Mouse (Mus musculus) bone marrow macrophage, adult 2 months (primary cell): ENCODE data around the gene Scp2. TPM values are rescaled to one million over a fixed set of nuclear protein-coding genes. Genes with fewer than 3 reads are reported as not detected.
A peak's percentile ranks its signal among the peaks of the same experiment; 100 is the strongest.
"Not testable (repeated sequence)": the region's sequence is repeated elsewhere in the genome, so short reads cannot be mapped to it uniquely, and the experiment has no call there.

Source experiments
- H3K27ac ChIP-seq: 2 replicates; pipeline ENCODE4 v1.5.1; 2012; ENCODE audit warnings: low read depth, low read length; ENCODE audit not compliant: insufficient read depth
- H3K4me1 ChIP-seq: 2 replicates; pipeline ENCODE4 v1.6.1; 2012; ENCODE audit warnings: low read length; ENCODE audit not compliant: control insufficient read depth, insufficient read depth
- H3K4me3 ChIP-seq: 2 replicates; pipeline ENCODE4 v1.5.1; 2012; ENCODE audit warnings: mild to moderate bottlenecking, low read length, moderate library complexity; ENCODE audit not compliant: insufficient read depth
- CTCF ChIP-seq: IDR thresholded peaks from 2 replicates; pipeline ENCODE4 v1.5.1; 2012; ENCODE audit warnings: low read depth, mild to moderate bottlenecking, low read length, moderate library complexity
- POLR2A ChIP-seq: IDR thresholded peaks from 2 replicates; pipeline ENCODE4 v1.6.1; 2012; ENCODE audit warnings: mild to moderate bottlenecking, low read depth, low read length, borderline replicate concordance
- polyA plus RNA-seq: library from polyadenylated mRNA; stranded (reverse); fragments of >200 nt; gene quantifications from 2 replicates; pipeline ENCODE4 v1.2.4, GENCODE M21; 2012; ENCODE audit not compliant: missing spikeins, insufficient read depth, insufficient read length

Scp2 gene
- 179 and 181 TPM in 2 replicates for polyA plus RNA-seq

DNA sequence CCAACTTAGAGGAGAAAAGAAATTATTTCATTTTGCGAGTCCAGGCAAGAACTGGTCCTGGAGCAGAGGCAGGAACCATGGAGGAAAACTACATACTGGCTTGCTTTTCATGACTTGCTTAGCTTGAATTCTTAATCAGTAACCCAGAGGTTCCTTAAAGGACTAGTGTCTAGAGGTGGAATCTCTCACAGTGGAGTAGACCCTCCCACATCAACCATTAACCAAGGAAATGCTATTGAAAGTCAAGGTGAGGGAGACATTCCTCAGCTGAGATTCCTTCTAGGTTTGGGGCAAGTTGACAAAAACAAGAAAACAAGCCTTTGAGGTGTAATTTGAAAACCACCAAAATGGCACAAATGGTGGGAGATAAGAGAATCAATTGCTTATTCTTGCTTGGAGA, at the start of gene Scp2:
TSS of gene Scp2 (minus strand) at position 119 of the 400 bp plus-strand sequence.
- Histone ChIP-seq H3K27ac (no peak within 1 kb of the TSS), H3K4me3 (no peak within 1 kb of the TSS), H3K4me1 (no peaks in the 10 kb centered on the region)
- TF ChIP-seq POLR2A (no peak), CTCF (no peak)

DNA sequence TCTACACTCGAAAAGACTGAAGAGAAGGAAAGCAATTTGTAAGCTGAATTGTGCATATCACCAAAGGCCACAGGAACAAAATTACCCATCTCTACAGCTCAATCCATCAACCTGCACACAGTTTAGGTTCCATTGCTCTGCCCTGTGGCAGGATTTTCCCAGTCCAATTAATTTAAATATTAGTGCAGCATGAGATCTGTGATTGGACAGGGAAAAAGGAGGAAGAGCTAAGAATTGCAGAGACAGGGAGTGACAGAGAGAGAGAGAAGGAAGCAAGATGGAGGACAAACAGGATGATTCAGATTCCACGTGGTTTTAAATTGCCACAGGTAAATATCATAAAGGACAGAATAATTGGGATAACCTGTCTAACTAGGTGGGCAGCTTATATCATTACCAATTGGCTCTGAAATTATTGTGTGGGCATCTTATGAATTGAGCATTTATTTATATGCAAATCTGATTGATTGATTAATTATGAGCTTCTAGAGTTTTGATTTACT, 48.1 kb upstream of the Scp2 start:
- H3K27ac ChIP-seq: no peak overlapping the region
- H3K4me1 ChIP-seq: no peaks in the 10 kb centered on the region
- H3K4me3 ChIP-seq: no peak overlapping the region
- TF ChIP-seq CTCF (no peak), POLR2A (no peak)

DNA sequence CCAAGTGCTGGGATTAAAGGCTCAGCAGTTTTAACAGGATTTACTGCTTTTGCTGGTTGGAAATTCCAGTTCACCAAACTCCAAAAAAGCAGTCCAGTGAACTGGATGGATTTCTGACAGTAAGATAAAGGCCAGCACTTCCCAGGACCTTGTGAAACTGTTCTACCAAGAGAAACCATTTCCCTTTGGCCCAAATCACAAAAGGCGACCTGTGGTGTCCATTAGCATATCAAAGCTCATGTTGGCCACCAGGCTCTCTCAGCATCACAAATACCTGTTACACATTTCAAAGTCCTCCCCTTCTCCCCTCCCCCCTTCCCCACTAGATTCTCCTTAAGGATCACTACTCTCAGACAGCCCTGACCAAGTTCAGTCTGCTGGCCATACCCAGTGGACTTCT, 37.5 kb upstream of the Scp2 start:
- Histone ChIP-seq H3K4me1 (no peaks in the 10 kb centered on the region), H3K4me3 (no peak overlapping the region), H3K27ac (no peak overlapping the region)
- TF ChIP-seq CTCF (no peak), POLR2A (no peak)

DNA sequence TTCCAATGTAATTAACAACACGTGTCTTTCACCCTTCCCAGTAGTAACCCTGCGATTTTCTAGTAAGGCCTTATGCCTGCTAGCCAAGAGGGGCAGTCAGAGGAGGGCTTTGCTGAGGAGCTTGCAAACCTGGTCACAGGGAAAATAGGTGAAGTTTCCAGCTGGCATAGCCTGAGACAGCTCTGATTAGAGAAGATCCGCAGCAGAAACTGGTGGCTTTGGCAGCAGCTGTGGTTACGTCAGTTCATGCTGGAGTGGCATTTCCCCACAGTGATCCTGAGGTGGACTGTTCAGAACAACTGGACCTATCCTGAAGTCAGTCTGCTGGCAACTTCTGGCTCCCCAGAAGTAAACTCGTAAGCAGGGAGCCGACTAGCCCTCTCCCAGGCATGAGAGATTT, 23.3 kb upstream of the Scp2 start:
- no peak for TF ChIP-seq POLR2A
- no peak for TF ChIP-seq CTCF
- no peak overlapping the region for H3K27ac ChIP-seq
- peaks cover 9% of the 10 kb centered on the region for H3K4me1 ChIP-seq
- no peak overlapping the region for H3K4me3 ChIP-seq

DNA sequence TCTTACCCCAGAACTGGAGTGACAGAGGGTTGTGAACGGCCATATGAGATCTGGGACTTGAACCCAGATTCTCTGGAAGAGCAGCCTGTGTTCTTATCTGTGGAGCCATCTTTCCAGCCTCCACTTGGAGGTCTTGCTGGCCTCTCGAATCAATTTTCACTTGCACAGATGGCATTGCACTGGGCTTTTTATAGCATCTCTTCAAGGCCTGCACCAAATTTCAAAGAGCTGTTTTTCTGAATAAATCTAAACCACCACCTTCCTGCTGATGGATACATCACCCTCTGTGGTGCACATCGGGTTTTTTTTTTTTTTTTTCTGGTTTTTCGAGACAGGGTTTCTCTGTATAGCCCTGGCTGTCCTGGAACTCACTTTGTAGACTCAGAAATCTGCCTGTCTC, 22.1 kb upstream of the Scp2 start:
- TF ChIP-seq POLR2A (no peak), CTCF (no peak)
- H3K4me1 ChIP-seq: peaks cover 3% of the 10 kb centered on the region
- H3K4me3 ChIP-seq: no peak overlapping the region
- no peak overlapping the region for H3K27ac ChIP-seq

DNA sequence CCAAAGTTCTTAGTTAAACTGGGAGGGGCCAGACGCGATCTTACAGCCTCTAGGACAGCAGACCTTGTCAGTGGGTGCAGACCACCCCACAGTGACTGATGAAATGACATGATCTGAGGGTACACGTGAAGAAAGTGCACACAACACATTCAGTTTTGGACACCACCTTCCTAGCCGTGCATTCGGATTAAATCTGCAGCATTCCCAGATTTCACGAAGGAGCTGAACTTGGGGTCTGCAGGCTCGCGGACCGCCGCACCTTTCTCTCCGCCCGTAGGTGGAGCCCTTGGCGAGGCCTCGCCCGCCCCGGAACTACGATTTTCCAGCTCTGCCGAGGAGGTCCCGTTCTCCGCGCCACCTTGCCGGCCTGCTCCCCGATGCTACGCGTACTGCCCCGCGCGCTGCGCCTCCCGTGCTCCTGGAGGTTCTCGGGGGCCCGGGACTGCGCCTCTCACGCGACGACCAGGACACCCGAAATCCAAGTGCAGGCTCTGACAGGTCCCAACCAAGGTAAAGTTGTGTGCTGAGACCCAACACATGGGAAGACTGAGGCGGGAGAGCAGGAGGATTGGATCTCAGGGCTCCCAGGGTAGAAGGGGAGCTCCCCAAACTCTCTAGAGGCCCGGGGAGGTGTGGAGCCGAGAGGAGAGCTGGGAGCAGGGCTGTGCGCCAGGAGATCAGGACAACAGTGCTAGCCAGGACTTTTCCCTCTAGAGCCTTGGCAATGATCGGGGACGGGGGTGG, 20.5 kb upstream of the Scp2 start, which contains the start of gene Echdc2:
TSS of gene Echdc2 (plus strand) at position 286 of the 744 bp plus-strand sequence.
- no peak for TF ChIP-seq CTCF
- TF ChIP-seq POLR2A: no peak
- H3K27ac ChIP-seq: no peak within 1 kb of the TSS
- peak within 1 kb of the TSS; percentile 65 for H3K4me3 ChIP-seq
- peaks cover 3% of the 10 kb centered on the region for H3K4me1 ChIP-seq

DNA sequence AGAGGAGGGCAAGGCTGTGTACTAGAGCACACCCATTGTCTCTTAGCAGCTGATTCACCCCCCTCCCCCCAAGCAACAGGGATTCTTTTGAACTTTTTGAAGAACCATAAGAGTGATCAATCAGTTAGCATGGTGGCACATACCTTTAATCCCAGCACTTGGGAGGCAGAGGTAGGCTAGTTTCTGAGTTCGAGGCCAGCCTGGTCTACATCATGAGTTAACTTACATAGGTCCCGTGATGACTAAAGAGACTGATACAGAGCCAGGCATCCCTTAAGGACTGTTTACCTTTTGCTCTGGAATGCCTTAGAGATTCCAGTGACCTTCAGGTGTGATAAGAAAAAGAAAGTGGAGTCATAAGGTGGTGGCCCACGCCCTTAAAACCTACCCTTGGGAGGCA, 18.5 kb upstream of the Scp2 start:
- H3K27ac ChIP-seq: no peak overlapping the region
- no peak for TF ChIP-seq CTCF
- no peak for TF ChIP-seq POLR2A
- no peak overlapping the region for H3K4me3 ChIP-seq
- peaks cover 3% of the 10 kb centered on the region for H3K4me1 ChIP-seq

DNA sequence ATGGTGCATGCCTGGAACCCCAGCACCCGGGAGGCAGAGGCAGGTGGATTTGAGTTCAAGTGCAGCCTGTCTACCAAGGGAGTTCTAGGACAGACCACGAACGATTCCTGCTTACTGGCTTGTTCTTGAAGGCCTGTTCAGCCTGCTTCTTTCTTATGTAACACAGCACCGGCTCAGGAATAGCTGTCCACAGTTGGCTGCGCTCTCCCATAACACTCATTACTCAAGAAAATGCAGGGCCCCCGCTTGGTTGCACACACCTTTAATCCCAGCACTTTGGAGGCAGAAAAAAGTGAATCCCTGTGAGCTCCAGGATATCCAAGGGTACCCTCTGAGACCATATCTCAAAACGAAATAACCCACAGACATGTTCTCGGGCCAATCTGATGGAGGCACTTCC, 17.1 kb upstream of the Scp2 start:
- TF ChIP-seq POLR2A (no peak), CTCF (no peak)
- H3K4me1 ChIP-seq: peaks cover 3% of the 10 kb centered on the region
- no peak overlapping the region for H3K4me3 ChIP-seq
- no peak overlapping the region for H3K27ac ChIP-seq

DNA sequence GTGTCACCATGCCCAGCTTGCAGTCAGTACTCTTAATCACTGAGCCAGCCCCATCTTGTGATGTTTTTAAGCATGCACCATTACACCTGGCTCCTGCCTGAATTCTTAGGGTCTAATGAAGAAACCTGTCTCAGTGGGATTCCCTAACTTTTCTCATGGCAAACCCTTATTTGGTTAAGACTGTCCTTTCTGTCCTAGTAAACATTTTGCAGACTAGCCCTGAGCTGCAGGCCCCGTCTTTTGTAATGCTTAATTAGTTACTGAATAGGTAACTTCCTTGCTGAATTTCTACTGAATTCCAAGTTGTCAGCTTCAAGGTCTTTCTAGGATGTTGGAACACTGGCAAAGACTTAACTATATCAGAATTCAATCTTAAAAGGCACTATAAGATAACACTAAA, 10.3 kb upstream of the Scp2 start:
- not testable (repeated sequence) for H3K27ac ChIP-seq, H3K4me3 ChIP-seq, H3K4me1 ChIP-seq

DNA sequence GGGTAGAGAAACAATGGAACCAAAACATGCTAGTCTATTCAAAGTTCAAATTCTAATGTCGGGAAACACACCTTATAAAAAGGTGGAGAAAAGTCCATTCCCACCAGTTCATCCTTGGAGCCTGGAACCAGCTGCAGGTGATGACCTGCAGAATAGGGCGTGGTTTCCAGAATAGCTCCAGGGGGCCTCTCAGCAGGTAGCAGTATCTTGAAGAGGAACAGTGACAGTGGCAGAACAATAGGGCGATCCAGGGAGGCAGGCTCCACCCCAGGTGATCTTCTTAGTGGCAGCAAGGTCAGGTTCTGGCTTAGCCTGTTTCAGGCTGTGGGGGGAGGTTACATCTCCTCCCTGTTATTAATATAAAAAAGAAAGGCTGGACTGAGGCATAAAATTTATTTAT, 756 bp upstream of the Scp2 start:
- not testable (repeated sequence) for H3K27ac ChIP-seq

More for the DNA sequence above, 756 bp upstream of the Scp2 start:
- H3K4me3 ChIP-seq, H3K4me1 ChIP-seq: not testable (repeated sequence)
